Mouse (Mus musculus): ENCODE measurements around the gene Zfp770. TPM values are rescaled to one million over a fixed set of nuclear protein-coding genes. Genes with fewer than 3 reads are reported as not detected.
A peak's percentile ranks its signal among the peaks of the same experiment; 100 is the strongest.

Zfp770 gene
- total and polyA plus RNA-seq, 3 experiments: 6.6 to 9.6 TPM; not detected in 1

GRCm38 (mm10) chr2:114156639-114157038 is 44.6 kb downstream of the Zfp770 start:
- no peaks in the 10 kb centered on the region for H3K9me3 ChIP-seq (replicated peaks; ENCODE audit: insufficient read depth, low read length)
- peaks cover 9 to 10% of the 10 kb centered on the region in 2 experiments for H3K4me1 ChIP-seq (ENCODE audit: control insufficient read depth in 1 of 2, insufficient read depth in 2 of 2, low read length in 2 of 2)
- no peak overlapping the region for H3K9ac ChIP-seq (ENCODE audit: control insufficient read depth, low read depth, low read length, poor library complexity, severe bottlenecking)
- H3K4me3 ChIP-seq (ENCODE audit: control insufficient read depth in 1 of 2, insufficient read depth in 1 of 2, low read depth in 2 of 2, low read length in 2 of 2): no peak overlapping the region
- H3K79me2 ChIP-seq (ENCODE audit: control insufficient read depth, insufficient read depth, low read length, poor library complexity): no peaks in the 10 kb centered on the region
- H3K27ac ChIP-seq (ENCODE audit: control insufficient read depth, low read depth, low read length): peak overlapping the region; percentile 92
- H3K27me3 ChIP-seq (ENCODE audit: control insufficient read depth in 1 of 2, insufficient read depth in 2 of 2, low read length in 2 of 2): no peaks in the 10 kb centered on the region
- DNase-seq (ENCODE audit: low read depth, low spot score): peak; percentile 56
- H3K36me3 ChIP-seq (ENCODE audit: control insufficient read depth in 1 of 2, insufficient read depth in 2 of 2, low read length in 2 of 2): peaks cover 15 to 31% of the 10 kb centered on the region in 2 experiments
- TF ChIP-seq GATA1 (IDR thresholded peaks at IDR 0.05; ENCODE audit: low read depth, low read length): peak; percentile 62
- no peak for TF ChIP-seq MAX (IDR thresholded peaks at IDR 0.05; ENCODE audit: low read length)
- TF ChIP-seq GABPA (IDR thresholded peaks at IDR 0.05; ENCODE audit: low read depth, low read length): no peak
- TF ChIP-seq RAD21 (IDR thresholded peaks at IDR 0.05; ENCODE audit: low read depth, low read length): no peak
- TF ChIP-seq TAL1 (IDR thresholded peaks at IDR 0.05; ENCODE audit: low read length): peak; percentile 85
- TF ChIP-seq SIN3A (IDR thresholded peaks at IDR 0.05; ENCODE audit: low read length): peak; percentile 32; the same call in 1 of the 2 replicates
- TF ChIP-seq USF1 (IDR thresholded peaks at IDR 0.05; ENCODE audit: low read depth, low read length): 0 out of 2 replicates have a peak, but pooled peaks have one; percentile 9
- TF ChIP-seq TBP (IDR thresholded peaks at IDR 0.05; ENCODE audit: low read depth, low read length): no peak
- TF ChIP-seq USF2 (IDR thresholded peaks at IDR 0.05; ENCODE audit: borderline replicate concordance in 1 of 2, insufficient read depth in 1 of 2, low read depth in 1 of 2, low read length in 2 of 2): no peak
- TF ChIP-seq CHD1 (IDR thresholded peaks at IDR 0.05; ENCODE audit: low read depth, low read length): no peak
- TF ChIP-seq CTCF (IDR thresholded peaks at IDR 0.05 in 2 of 3, conservative IDR thresholded peaks at IDR 0.05 in 1 of 3; ENCODE audit: control insufficient read depth in 1 of 3, insufficient read depth in 1 of 3, low read depth in 2 of 3, low read length in 3 of 3, poor library complexity in 1 of 3, severe bottlenecking in 1 of 3): no peak
- TF ChIP-seq POLR2AphosphoS2 (IDR thresholded peaks at IDR 0.05; ENCODE audit: low read length): no peak
- no peak for TF ChIP-seq MYC (IDR thresholded peaks at IDR 0.05; ENCODE audit: low read depth, low read length)
- TF ChIP-seq MXI1 (IDR thresholded peaks at IDR 0.05; ENCODE audit: low read depth, low read length): no peak
- no peak for TF ChIP-seq POLR2AphosphoS5 (IDR thresholded peaks at IDR 0.05; ENCODE audit: borderline replicate concordance, low read depth, low read length)
- no peak for TF ChIP-seq UBTF (IDR thresholded peaks at IDR 0.05; ENCODE audit: borderline replicate concordance, insufficient read depth, low read depth, low read length)
- TF ChIP-seq CHD2 (IDR thresholded peaks at IDR 0.05; ENCODE audit: low read length): no peak
- peak; percentile 62 to 70 for TF ChIP-seq EP300 (IDR thresholded peaks at IDR 0.05; ENCODE audit: low read depth in 1 of 2, low read length in 2 of 2)
- peak; percentile 70 for TF ChIP-seq ETS1 (IDR thresholded peaks at IDR 0.05; ENCODE audit: low read depth, low read length)
- no peak for TF ChIP-seq ELF1 (IDR thresholded peaks at IDR 0.05; ENCODE audit: low read depth, low read length)
- TF ChIP-seq MAZ (IDR thresholded peaks at IDR 0.05; ENCODE audit: low read depth, low read length): 0 out of 2 replicates have a peak, but pooled peaks have one; percentile 30
- no peak for TF ChIP-seq HCFC1 (IDR thresholded peaks at IDR 0.05; ENCODE audit: low read depth, low read length)
- no peak for TF ChIP-seq SMC3 (IDR thresholded peaks at IDR 0.05; ENCODE audit: low read depth, low read length)
- no peak for TF ChIP-seq POLR2A (IDR thresholded peaks at IDR 0.05; ENCODE audit: control insufficient read depth in 1 of 2, insufficient read depth in 1 of 2, low read depth in 1 of 2, low read length in 2 of 2, poor library complexity in 1 of 2)
- no peak for TF ChIP-seq ZMIZ1 (IDR thresholded peaks at IDR 0.05; ENCODE audit: low read depth, low read length)
- TF ChIP-seq KAT2A (conservative IDR thresholded peaks at IDR 0.05; ENCODE audit: low read depth, low read length): no peak
- no peak for TF ChIP-seq JUND (IDR thresholded peaks at IDR 0.05; ENCODE audit: low read depth, low read length)
- no peak for TF ChIP-seq ZC3H11A (IDR thresholded peaks at IDR 0.05; ENCODE audit: low read depth, low read length)
- TF ChIP-seq E2F4 (IDR thresholded peaks at IDR 0.05; ENCODE audit: borderline replicate concordance, low read depth, low read length): no peak
- TF ChIP-seq MYB (IDR thresholded peaks at IDR 0.05; ENCODE audit: low read depth, low read length): no peak
- no peak for TF ChIP-seq MAFK (IDR thresholded peaks at IDR 0.05; ENCODE audit: borderline replicate concordance, low read depth, low read length)
- TF ChIP-seq BHLHE40 (IDR thresholded peaks at IDR 0.05; ENCODE audit: borderline replicate concordance, low read depth, low read length): 0 out of 2 replicates have a peak, but pooled peaks have one; percentile 18
- no peak for TF ChIP-seq NELFE (IDR thresholded peaks at IDR 0.05; ENCODE audit: low read depth, low read length)
- no peak for TF ChIP-seq NRF1 (IDR thresholded peaks at IDR 0.05; ENCODE audit: insufficient read depth, low read depth, low read length, poor library complexity, severe bottlenecking)
- TF ChIP-seq TCF12 (IDR thresholded peaks at IDR 0.05; ENCODE audit: low read depth, low read length): peak; percentile 79; the same call in 1 of the 2 replicates
- no peak for TF ChIP-seq ZKSCAN1 (IDR thresholded peaks at IDR 0.05; ENCODE audit: low read depth, low read length)
- 0 out of 2 replicates have a peak, but pooled peaks have one; percentile 33 for TF ChIP-seq RCOR1 (IDR thresholded peaks at IDR 0.05; ENCODE audit: low read depth, low read length)
- TF ChIP-seq ZNF384 (IDR thresholded peaks at IDR 0.05; ENCODE audit: low read depth, low read length): no peak
